Mouse (Mus musculus): ENCODE data around the gene Fcho1.
A peak's percentile ranks its signal among the peaks of the same experiment; 100 is the strongest.
"Not testable (repeated sequence)": the region's sequence is repeated elsewhere in the genome, so short reads cannot be mapped to it uniquely, and the experiment has no call there.

Fcho1 gene

GRCm38 (mm10) chr8:71725122-71725924 is at the start of gene Fcho1:
Gene Fcho1, minus strand, starts transcription at chr8:71725716.
- peak; percentile 73 to 81 for DNase-seq (ENCODE audit: low read depth in 2 of 2, low spot score in 2 of 2)

- DNase-seq (ENCODE audit: low read depth in 2 of 2, low spot score in 2 of 2): no peak
Measured at GRCm38 (mm10) chr8:71771336-71771735, 45.8 kb upstream of the Fcho1 start.

GRCm38 (mm10) chr8:71758816-71759215 is 33.3 kb upstream of the Fcho1 start:
- DNase-seq (ENCODE audit: low read depth in 2 of 2, low spot score in 2 of 2): no peak

GRCm38 (mm10) chr8:71752881-71753552 is 27.5 kb upstream of the Fcho1 start:
- not testable (repeated sequence) for DNase-seq (ENCODE audit: low read depth in 2 of 2, low spot score in 2 of 2)

- DNase-seq (ENCODE audit: low read depth in 2 of 2, low spot score in 2 of 2): not testable (repeated sequence)
Measured at GRCm38 (mm10) chr8:71752263-71752662, 26.7 kb upstream of the Fcho1 start.

- DNase-seq (ENCODE audit: low read depth in 2 of 2, low spot score in 2 of 2): not testable (repeated sequence)
Measured at GRCm38 (mm10) chr8:71751337-71751886, 25.9 kb upstream of the Fcho1 start.

- not testable (repeated sequence) for DNase-seq (ENCODE audit: low read depth in 2 of 2, low spot score in 2 of 2)
Measured at GRCm38 (mm10) chr8:71749321-71750075, 24.0 kb upstream of the Fcho1 start.

- DNase-seq (ENCODE audit: low read depth in 2 of 2, low spot score in 2 of 2): not testable (repeated sequence)
Measured at GRCm38 (mm10) chr8:71747082-71747481, 21.6 kb upstream of the Fcho1 start.

GRCm38 (mm10) chr8:71745322-71745721 is 19.8 kb upstream of the Fcho1 start:
- no peak for DNase-seq (ENCODE audit: low read depth in 2 of 2, low spot score in 2 of 2)

GRCm38 (mm10) chr8:71742783-71743182 is 17.3 kb upstream of the Fcho1 start:
- DNase-seq (ENCODE audit: low read depth in 2 of 2, low spot score in 2 of 2): no peak

GRCm38 (mm10) chr8:71741687-71742114 is 16.2 kb upstream of the Fcho1 start:
- DNase-seq (ENCODE audit: low read depth in 2 of 2, low spot score in 2 of 2): no peak

- no peak for DNase-seq (ENCODE audit: low read depth in 2 of 2, low spot score in 2 of 2)
Measured at GRCm38 (mm10) chr8:71741226-71741625, 15.7 kb upstream of the Fcho1 start.

GRCm38 (mm10) chr8:71738316-71738715 is 12.8 kb upstream of the Fcho1 start:
- not testable (repeated sequence) for DNase-seq (ENCODE audit: low read depth in 2 of 2, low spot score in 2 of 2)

GRCm38 (mm10) chr8:71731652-71732230 is 6.2 kb upstream of the Fcho1 start:
- DNase-seq (ENCODE audit: low read depth in 2 of 2, low spot score in 2 of 2): peak; percentile 70 to 80

- peak in 1 of 2 experiments; percentile 18 for DNase-seq (ENCODE audit: low read depth in 2 of 2, low spot score in 2 of 2)
Measured at GRCm38 (mm10) chr8:71728826-71729620, 3.5 kb upstream of the Fcho1 start.

GRCm38 (mm10) chr8:71728240-71728785 is 2.8 kb upstream of the Fcho1 start:
- no peak for DNase-seq (ENCODE audit: low read depth in 2 of 2, low spot score in 2 of 2)

- no peak for DNase-seq (ENCODE audit: low read depth in 2 of 2, low spot score in 2 of 2)
Measured at GRCm38 (mm10) chr8:71724389-71724788, 1.1 kb downstream of the Fcho1 start.

GRCm38 (mm10) chr8:71723047-71723551 is 2.4 kb downstream of the Fcho1 start:
- DNase-seq (ENCODE audit: low read depth in 2 of 2, low spot score in 2 of 2): peak; percentile 70 to 78

GRCm38 (mm10) chr8:71719928-71720457 is 5.5 kb downstream of the Fcho1 start:
- no peak for DNase-seq (ENCODE audit: low read depth in 2 of 2, low spot score in 2 of 2)

All from CD8-positive naive resting alpha-beta T cell, adult 2 months (primary cell).